Mouse (Mus musculus) forebrain, embryonic 12.5 days (tissue): ENCODE data around the gene Ccl26. TPM values are rescaled to one million over a fixed set of nuclear protein-coding genes. Genes with fewer than 3 reads are reported as not detected.

Experiments used
- polyA plus RNA-seq: library from polyadenylated mRNA; unstranded; fragments of >200 nt; fragmentation: Nextera tagmentation; extraction: Ambion mirVana; gene quantifications from 2 replicates; pipeline ENCODE4 v1.2.1, GENCODE M21; 2016

Gene Ccl26
- polyA plus RNA-seq, 1 experiment from 2014 or later = not detected

Other genes starting within 250 kb of the Ccl26 start
- gene Fkbp6, start 213.5 kb downstream of the Ccl26 start, polyA plus RNA-seq = 0.17 TPM in 1 of 2 replicates, not detected in the other
- gene Trim50, start 210.3 kb downstream of the Ccl26 start, polyA plus RNA-seq = not detected in 2 replicates
- gene Nsun5, start 193.6 kb downstream of the Ccl26 start, polyA plus RNA-seq = 34.9 and 35.6 TPM in 2 replicates
- gene Pom121, start 169.0 kb downstream of the Ccl26 start, polyA plus RNA-seq = 23.4 and 27.0 TPM in 2 replicates
- 58.7 and 64.2 TPM in 2 replicates for gene Hip1, start 18.4 kb downstream of the Ccl26 start, polyA plus RNA-seq
- gene Ccl24, start 9.5 kb upstream of the Ccl26 start, polyA plus RNA-seq = 0.74 and 2.1 TPM in 2 replicates
- gene Rhbdd2, start 69.0 kb upstream of the Ccl26 start, polyA plus RNA-seq = 59.3 and 61.4 TPM in 2 replicates
- gene Por, start 106.5 kb upstream of the Ccl26 start, polyA plus RNA-seq = 127 and 135 TPM in 2 replicates
- 47.1 and 54.2 TPM in 2 replicates for gene Tmem120a, start 180.9 kb upstream of the Ccl26 start, polyA plus RNA-seq
- gene Styxl1, start 214.8 kb upstream of the Ccl26 start, polyA plus RNA-seq = 0.29 TPM in 1 of 2 replicates, not detected in the other
- gene Mdh2, start 214.9 kb upstream of the Ccl26 start, polyA plus RNA-seq = 520 and 524 TPM in 2 replicates
- gene Srrm3, start 243.3 kb upstream of the Ccl26 start, polyA plus RNA-seq = 30.3 and 37.6 TPM in 2 replicates